Mouse (Mus musculus) megakaryocyte-erythroid progenitor cell, adult 5-6 weeks (primary cell): ENCODE results near the gene Tha1. TPM values are rescaled to one million over a fixed set of nuclear protein-coding genes. Genes with fewer than 3 reads are reported as not detected.

ENCODE experiments used
- ATAC-seq: replicated peaks from 2 replicates; pipeline ENCODE4 v1.8.0; 2016; ENCODE audit warnings: mild to moderate bottlenecking, inconsistent platforms; ENCODE audit not compliant: severe bottlenecking, poor library complexity, low FRiP score, low TSS enrichment
- total RNA-seq, 2 experiments: library from RNA; stranded (forward) in 1 of 2; stranded (reverse) in 1 of 2; fragments of 200-1000, 215-1000 nt in 1 of 2; fragments of >200 nt in 1 of 2; fragmentation: Nextera tagmentation in 1 of 2; gene quantifications; 2 replicates each; pipeline ENCODE4 v1.2.3; 2014 to 2017

The Tha1 gene
- total RNA-seq (2014; fragmentation: Nextera tagmentation): 1.8 and 4.9 TPM in 2 replicates
- 2.8 and 3.8 TPM in 2 replicates for total RNA-seq (2017)

DNA sequence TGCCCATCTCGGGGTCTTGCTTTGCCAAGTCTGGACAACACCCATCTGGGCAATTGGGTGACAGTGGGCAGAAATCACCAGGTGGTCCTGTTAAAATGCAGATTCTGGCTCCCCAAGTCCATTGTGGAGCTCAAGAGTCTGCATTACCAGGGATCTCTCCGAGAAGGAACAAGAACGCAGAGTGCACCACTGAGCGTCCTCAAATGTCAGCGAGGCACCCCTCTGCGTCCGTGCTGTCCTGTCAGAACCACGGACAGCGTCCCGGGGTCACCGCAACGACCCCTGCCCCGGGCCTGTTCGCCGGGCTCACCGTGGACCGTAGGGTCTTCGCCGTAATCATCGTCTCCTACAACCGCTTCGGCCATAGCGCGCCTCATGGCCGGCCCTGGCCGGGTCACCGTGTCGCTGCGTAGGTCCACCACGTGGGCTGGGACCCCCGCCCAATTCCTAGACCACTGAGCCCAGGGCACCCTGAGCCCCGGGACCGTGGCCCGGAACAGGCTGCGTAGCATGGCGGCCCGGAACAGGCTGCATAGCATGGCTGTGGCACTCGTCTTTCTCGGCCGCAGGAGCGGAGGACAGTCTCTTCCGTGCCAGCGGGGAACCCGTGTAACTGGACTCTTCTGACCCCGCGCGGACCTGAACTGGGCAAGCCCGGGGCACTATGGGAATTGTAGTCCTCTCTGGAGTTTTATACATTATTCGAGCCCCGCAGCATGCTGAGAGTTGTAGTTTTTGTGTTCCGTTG is at the start of gene Tha1:
TSS of gene Tha1 (minus strand) at position 621 of the 748 bp plus-strand sequence.
- ATAC-seq: peak; percentile 28

GRCm38 (mm10) chr11:117919211-117919610 is 45.9 kb upstream of the Tha1 start:
- ATAC-seq: no peak

DNA sequence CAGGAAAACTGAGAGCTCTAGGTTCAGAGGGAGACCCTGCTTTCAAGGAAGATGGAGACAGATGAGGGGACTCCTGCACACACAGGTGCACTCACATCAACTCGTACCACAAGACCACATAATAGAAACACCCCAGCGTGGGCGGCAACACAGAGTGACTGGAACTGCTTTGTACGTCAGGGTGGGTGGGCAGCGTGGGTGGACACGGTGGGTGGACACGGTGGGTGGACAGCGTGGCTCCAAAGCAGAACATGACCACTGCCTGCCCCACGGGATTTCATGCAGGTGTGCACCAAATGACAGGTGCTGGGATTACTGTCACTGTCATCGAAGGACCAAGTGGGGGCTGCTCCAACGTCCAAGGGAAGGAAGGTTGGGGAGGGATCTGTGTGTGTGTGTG is 45.3 kb upstream of the Tha1 start:
- no peak for ATAC-seq

GRCm38 (mm10) chr11:117915837-117916236 is 42.6 kb upstream of the Tha1 start:
- no peak for ATAC-seq

DNA sequence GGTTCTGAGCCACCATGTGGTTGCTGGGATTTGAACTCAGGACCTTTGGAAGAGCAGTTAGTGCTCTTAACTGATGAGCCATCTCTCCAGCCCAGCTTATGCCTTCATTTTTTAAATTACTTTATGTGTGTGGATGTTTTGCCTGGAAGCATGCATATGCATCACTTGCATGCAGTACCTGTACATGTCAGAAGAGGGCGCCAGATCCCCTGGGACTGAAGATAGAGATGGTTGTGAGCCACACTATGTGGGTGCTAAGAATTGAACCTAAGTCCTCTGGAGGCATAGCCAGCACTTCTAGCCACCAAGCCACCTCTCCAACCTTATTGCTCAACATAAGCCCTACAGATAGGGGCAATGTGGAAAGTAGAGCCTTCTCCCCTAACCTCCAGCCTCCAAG is 42.1 kb upstream of the Tha1 start:
- ATAC-seq: no peak

DNA sequence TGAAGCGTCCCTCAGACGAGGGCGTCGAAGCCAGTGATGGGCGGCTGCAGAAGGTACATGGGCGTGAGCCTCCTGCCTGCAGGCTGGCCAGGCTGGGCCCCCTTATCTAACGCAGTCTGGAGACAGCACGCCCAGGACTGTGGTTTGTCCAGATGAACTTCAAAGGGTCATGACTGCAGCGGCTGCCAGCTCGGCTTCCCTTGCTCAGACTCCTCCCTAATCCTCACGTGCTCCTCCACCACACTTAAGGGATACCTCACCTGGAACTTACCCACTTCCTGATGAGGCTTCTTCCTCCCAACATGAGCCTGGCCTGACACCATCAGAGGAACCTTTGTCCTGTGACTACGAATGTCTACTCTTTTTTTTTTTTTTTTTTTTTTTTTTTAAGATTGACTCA is 41.2 kb upstream of the Tha1 start:
- ATAC-seq: 0 out of 2 replicates have a peak, but pooled peaks have one; percentile 18

GRCm38 (mm10) chr11:117912684-117913352 is 39.5 kb upstream of the Tha1 start:
- peak; percentile 67 for ATAC-seq

GRCm38 (mm10) chr11:117909337-117909736 is 36.1 kb upstream of the Tha1 start:
- ATAC-seq: no peak

DNA sequence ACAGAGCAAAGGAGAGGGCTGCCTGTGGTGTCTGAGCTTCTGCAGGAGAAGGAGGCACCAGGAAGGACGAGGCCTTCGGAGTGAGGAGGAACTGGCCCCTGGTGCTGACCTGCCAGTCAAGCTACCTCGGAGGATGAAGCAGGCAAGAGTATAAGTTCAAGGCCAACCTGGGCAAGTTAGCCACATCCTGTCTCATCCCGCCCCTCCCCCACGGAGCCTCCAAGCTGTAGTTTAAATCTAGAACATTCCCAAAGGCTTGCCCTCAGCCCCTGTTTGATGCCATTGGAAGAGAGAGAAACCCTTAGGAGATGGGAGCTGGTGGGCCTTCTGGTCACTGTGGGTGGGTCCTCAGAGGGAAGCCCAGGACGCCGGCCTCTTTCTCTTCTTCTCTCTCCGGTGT is 31.2 kb upstream of the Tha1 start:
- no peak for ATAC-seq

DNA sequence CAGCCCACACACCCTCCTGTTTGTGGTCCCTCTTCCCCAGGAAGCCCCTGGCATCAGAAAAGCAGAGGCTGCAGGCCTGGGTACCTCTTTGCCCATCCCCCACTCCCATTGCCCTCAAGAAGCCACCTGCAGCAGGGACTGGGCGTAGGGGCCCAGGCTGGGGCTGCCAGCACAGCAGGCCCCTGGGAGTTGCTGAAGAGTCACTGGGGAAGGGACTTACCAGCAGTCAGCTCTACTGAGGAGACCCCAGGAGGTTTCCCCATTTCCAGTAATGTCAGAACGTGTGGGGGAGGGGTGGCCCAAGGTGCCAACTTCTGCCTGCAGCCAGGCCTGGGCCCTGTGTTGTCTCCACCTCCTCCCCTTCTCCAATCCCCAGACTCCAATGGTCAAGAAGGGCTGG is 29.0 kb upstream of the Tha1 start:
- ATAC-seq: no peak

- ATAC-seq: no peak
These were observed 23.3 kb upstream of the Tha1 start for GRCm38 (mm10) chr11:117896533-117896932.

DNA sequence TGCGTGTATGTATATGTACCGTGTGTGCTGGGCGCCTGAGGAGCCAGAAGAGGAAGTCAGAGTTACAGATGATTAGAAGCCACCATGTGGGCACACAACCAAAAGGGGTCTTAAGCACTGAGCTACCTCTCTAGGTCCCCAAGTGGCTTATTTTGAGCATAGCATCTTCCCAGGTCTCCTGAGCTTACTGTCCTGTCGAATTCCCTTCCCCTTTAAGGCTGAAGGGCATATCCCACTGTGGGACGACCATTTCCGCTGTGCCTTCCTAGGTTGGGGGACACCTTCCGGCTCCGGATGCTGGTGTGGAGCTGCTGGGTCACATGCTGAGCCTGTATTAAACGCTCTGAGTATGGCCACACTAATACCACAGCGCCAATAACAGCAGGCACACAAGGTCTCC is 21.4 kb upstream of the Tha1 start:
- ATAC-seq: no peak

DNA sequence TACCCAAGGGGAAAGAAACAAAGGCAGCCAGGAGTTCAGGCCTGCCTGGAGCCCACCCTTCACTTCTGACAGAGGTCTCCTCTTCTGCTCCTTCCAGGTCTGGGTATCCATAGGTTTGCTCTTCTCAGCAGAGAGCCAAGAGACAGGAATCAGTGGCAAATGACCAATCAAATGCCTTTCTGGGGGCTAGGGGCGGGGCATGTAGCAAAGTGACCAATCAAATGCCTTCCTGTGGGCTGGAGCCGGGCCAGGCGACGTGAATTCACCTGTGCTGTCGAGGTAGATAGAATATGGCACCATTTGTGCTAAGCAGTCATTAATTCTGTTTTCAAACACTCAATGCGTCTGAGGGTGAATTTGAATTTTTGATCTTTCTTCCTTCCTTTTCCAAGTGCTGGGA is 18.9 kb upstream of the Tha1 start:
- no peak for ATAC-seq

- ATAC-seq: no peak
These were observed 18.4 kb upstream of the Tha1 start for GRCm38 (mm10) chr11:117891581-117892175.

DNA sequence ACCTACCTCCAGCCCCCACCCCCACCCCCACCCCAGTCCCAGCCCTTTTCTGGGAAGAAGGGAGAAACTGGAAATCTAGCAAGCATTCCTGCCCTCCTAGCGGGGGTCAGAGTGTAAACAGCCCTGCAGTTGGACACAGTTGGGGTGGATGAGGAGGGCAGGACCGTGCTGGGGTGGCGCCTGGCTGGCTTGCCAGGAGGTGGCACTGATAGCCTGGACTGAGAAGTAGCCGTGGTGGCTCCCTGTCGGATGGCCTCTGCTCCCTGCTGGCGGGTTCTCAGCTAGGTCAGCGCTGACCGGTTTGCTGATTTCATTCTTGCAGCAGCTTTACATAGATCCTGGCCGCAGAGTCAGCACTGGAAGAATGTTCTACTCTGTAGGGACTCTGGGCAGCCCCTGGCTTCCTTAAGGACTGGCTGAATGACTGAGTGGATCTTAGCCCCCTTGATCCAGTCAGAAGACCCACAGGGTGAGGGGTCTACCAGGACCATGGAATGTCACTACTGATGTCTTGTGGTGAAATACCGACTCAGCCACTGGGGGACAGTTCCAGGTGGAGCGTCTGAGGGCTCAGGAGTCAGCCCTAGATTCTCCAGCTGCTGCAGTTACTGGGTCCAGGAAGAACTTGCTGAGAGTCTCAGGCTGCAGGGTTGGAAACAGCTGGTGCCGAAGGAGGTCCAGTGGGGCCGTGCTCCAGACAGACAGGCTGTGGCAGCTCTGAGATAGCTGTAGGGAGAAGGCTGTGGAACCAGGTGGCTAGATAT is 17.4 kb upstream of the Tha1 start:
- ATAC-seq: no peak

GRCm38 (mm10) chr11:117889887-117890340 is 16.6 kb upstream of the Tha1 start:
- ATAC-seq: no peak

DNA sequence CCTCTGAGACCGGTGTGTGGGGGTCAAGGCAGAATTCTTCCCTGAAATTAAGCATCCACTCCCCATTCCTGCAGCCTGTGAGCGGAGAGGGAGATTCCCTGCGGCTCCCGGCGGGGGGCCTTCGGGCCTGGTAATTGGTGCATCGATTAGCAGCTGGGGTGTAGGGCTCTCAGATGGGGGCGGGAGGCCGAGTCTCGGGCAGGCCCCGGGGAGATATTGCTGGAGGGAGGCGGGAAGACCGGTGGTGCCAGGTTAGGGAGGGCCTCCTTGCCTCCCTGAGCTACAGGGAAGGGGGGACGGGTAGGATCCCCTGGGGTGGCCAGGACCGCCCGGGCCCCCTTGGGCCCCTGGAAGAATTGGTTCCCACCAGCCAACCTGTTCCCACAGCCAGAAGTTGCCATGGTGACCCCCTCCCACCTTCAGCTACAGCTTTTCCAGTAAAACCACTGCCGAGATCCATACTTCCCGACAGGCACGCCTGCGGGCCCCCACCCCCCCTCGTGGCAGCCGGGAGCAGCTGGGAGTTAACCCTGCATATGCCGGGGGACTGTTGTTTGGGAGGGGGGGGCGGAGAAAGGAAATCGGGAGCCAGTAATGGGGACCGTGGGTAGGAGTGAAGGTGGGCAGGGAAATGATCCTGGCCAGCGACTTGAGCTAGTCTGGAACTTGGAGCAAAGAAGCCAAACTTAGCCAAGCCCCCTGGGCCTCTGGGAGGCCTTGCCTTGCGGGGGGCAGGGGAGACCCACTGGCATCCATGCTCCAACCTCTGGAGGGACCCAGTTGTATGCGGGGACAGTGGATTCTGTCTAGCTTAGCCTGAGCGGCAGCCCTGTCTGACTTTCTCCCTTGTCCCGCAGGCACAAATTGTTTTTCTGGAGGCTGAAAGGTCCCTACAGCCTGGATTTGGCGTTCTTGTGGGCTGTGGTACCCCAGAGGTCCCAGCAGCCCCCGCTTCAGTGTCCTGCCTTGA is 15.9 kb upstream of the Tha1 start:
- no peak for ATAC-seq

- ATAC-seq: no peak
These were observed 15.0 kb upstream of the Tha1 start for GRCm38 (mm10) chr11:117888168-117888852.
